Mouse (Mus musculus) embryonic fibroblast, embryonic 13.5 days (primary cell): Measurements from ENCODE around the gene Eva1c. TPM values are rescaled to one million over a fixed set of nuclear protein-coding genes. Genes with fewer than 3 reads are reported as not detected.

ENCODE experiments used
- H3K27ac ChIP-seq: 2 replicates; pipeline ENCODE4 v1.5.1; 2012; ENCODE audit warnings: low read length, control low read depth, inconsistent platforms; ENCODE audit not compliant: insufficient read depth
- H3K4me1 ChIP-seq: 2 replicates; pipeline ENCODE4 v1.6.1; 2011; ENCODE audit warnings: low read length; ENCODE audit not compliant: control insufficient read depth, insufficient read depth
- H3K4me3 ChIP-seq: 2 replicates; pipeline ENCODE4 v1.5.1; 2011; ENCODE audit warnings: mild to moderate bottlenecking, control low read depth, low read length; ENCODE audit not compliant: insufficient read depth
- CTCF ChIP-seq: IDR thresholded peaks from 2 replicates; pipeline ENCODE4 v1.5.1; 2011; ENCODE audit warnings: mild to moderate bottlenecking, control low read depth, low read length, moderate library complexity, borderline replicate concordance; ENCODE audit not compliant: insufficient read depth
- POLR2A ChIP-seq: IDR thresholded peaks from 2 replicates; pipeline ENCODE4 v1.6.1; 2011; ENCODE audit warnings: low read depth, mild to moderate bottlenecking, control low read depth, low read length, moderate library complexity
- polyA plus RNA-seq: library from polyadenylated mRNA; stranded (reverse); fragments of >200 nt; gene quantifications from 2 replicates; pipeline ENCODE4 v1.2.4, GENCODE M21; 2011; ENCODE audit warnings: low read depth; ENCODE audit not compliant: missing spikeins, insufficient read length

Gene Eva1c
- polyA plus RNA-seq, 1 experiment: 2.0 TPM

GRCm38 (mm10) chr16:90934193-90934686, 107.7 kb downstream of the Eva1c start:
- Histone ChIP-seq H3K27ac (no peak overlapping the region), H3K4me3 (peak overlapping the region; percentile 62), H3K4me1 (no peaks in the 10 kb centered on the region)
- no peak for TF ChIP-seq CTCF
- TF ChIP-seq POLR2A: no peak

- H3K4me1 ChIP-seq: no peaks in the 10 kb centered on the region
- H3K4me3 ChIP-seq: peak within 1 kb of the TSS; percentile 62
- H3K27ac ChIP-seq: no peak within 1 kb of the TSS
- TF ChIP-seq POLR2A: peak; percentile 58
- TF ChIP-seq CTCF: no peak
These were observed 108.3 kb downstream of the Eva1c start, which contains the start of gene Cfap298 for GRCm38 (mm10) chr16:90934687-90935328. Gene Cfap298 (minus strand): TSS chr16:90935114.

GRCm38 (mm10) chr16:90941246-90941645, 114.7 kb downstream of the Eva1c start:
- TF ChIP-seq POLR2A: no peak
- no peak for TF ChIP-seq CTCF
- Histone ChIP-seq H3K4me1 (no peaks in the 10 kb centered on the region), H3K27ac (no peak overlapping the region), H3K4me3 (no peak overlapping the region)

DNA sequence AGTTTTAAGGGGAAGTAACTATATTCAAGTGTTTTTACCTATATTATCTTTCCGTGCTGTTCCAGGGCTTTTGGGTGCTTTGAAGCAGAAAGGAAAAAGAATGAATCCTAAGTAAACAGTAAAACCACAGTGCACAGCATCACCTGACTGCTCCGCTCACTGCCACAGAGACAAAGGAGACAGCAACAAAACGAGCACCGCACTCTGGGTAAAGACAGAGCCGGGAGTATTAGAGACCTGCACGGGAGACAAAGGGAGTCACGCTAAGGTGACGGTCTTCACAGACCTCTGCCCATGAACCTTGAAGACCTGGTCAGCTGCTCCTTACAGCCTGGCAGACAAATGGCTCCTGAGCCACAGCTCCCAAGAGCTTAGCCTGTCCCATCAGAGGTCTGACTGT, 120.5 kb downstream of the Eva1c start:
- no peak for TF ChIP-seq CTCF
- no peak for TF ChIP-seq POLR2A
- Histone ChIP-seq H3K27ac (no peak overlapping the region), H3K4me3 (no peak overlapping the region), H3K4me1 (no peaks in the 10 kb centered on the region)

- Histone ChIP-seq H3K4me1 (no peaks in the 10 kb centered on the region), H3K4me3 (no peak overlapping the region), H3K27ac (no peak overlapping the region)
- no peak for TF ChIP-seq POLR2A
- TF ChIP-seq CTCF: peak; percentile 8; the same call in 1 of the 2 replicates
These were observed 123.9 kb downstream of the Eva1c start for GRCm38 (mm10) chr16:90950354-90950963.

DNA sequence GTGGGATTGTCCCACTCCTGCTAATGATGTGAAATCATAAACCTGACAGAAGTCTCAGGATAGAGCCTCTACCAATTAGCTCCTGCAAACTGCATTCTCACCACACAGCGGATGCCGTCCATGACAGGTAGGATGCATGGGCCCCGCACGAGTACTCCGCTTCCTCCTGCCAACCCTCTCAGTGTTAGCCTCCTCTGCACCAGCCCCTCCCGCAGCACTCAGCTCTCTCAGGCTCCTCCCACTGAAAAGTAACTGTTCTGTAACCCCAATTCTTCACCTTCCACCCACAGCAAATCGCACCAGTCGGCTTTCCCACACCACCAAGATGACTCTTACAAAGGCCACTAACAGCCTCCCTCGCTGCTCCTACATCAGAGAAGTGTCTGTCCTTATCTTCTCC, 126.6 kb downstream of the Eva1c start:
- no peak for TF ChIP-seq CTCF
- no peaks in the 10 kb centered on the region for H3K4me1 ChIP-seq
- no peak overlapping the region for H3K27ac ChIP-seq
- no peak overlapping the region for H3K4me3 ChIP-seq

GRCm38 (mm10) chr16:90953770-90954169, 127.3 kb downstream of the Eva1c start:
- TF ChIP-seq CTCF: no peak
- no peak for TF ChIP-seq POLR2A
- H3K4me1 ChIP-seq: no peaks in the 10 kb centered on the region
- H3K27ac ChIP-seq: no peak overlapping the region
- no peak overlapping the region for H3K4me3 ChIP-seq

Other genes with a start within 250 kb of the Eva1c start
- 16.7 and 17.5 TPM in 2 replicates for gene Mis18a, start 99.3 kb upstream of the Eva1c start, polyA plus RNA-seq
- not detected in 2 replicates for gene Mrap, start 88.5 kb upstream of the Eva1c start, polyA plus RNA-seq
- gene Urb1, start 16.3 kb upstream of the Eva1c start, polyA plus RNA-seq: 6.2 and 6.7 TPM in 2 replicates
- 15.0 and 28.2 TPM in 2 replicates for gene Cfap298, start 108.4 kb downstream of the Eva1c start, polyA plus RNA-seq
- gene Synj1, start 184.6 kb downstream of the Eva1c start, polyA plus RNA-seq: 20.0 and 22.7 TPM in 2 replicates
- gene Paxbp1, start 217.8 kb downstream of the Eva1c start, polyA plus RNA-seq: 60.7 and 90.4 TPM in 2 replicates